Mouse (Mus musculus): ENCODE measurements around the gene Ccdc82. TPM values are rescaled to one million over a fixed set of nuclear protein-coding genes. Genes with fewer than 3 reads are reported as not detected.

Ccdc82 gene
- total and polyA plus RNA-seq, 3 experiments: 9.5 to 11.9 (median 11.3) TPM

DNA sequence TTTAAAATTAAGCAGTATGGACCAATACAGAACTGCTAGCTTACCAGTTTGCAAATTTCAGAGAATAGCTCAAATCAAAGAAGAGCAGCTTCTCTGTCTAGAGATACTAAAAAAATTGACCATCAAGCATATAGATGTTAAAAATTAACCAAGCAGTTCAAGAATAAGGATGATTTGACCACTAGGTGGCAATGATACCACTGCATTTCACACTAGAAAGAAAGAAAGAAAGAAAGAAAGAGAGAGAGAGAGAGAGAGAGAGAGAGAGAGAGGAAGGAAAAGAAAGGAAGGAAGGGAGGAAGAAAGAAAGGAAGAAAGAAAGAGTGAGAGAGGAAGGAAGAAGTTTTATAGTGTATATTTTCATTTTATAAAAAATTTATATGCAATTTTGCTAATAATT lies 4.4 kb upstream of the Ccdc82 start:
- no peak overlapping the region for H3K9ac ChIP-seq (ENCODE audit: insufficient read depth, low read depth)
- H3K4me1 ChIP-seq (ENCODE audit: control insufficient read depth in 1 of 2, insufficient read depth in 2 of 2): peaks cover 0 to 9% of the 10 kb centered on the region in 2 experiments; a peak in 1 of 4 replicates
- H3K27me3 ChIP-seq (replicated peaks): no peaks in the 10 kb centered on the region
- DNase-seq (ENCODE audit: extremely low read depth): peak; percentile 52
- H3K9me3 ChIP-seq (replicated peaks; ENCODE audit: low read length): no peaks in the 10 kb centered on the region
- no peak overlapping the region for H3K4me3 ChIP-seq (replicated peaks in 1 of 3; ENCODE audit: low read depth in 2 of 3, low read length in 2 of 3, poor library complexity in 1 of 3)
- in situ Hi-C loops (cut with MboI; ENCODE audit: low pct_ligation_motif_present, low pct_unique_long_range_greater_than_20kb, low sequenced_read_pairs): no loop called here
- dilution Hi-C loops (cut with MboI; ENCODE audit: extremely low pct_ligation_motif_present, extremely low pct_unique_long_range_greater_than_20kb, low sequenced_read_pairs): no loop called here
- peaks cover 13% of the 10 kb centered on the region for H3K79me2 ChIP-seq (replicated peaks; ENCODE audit: control insufficient read depth, extremely low read depth, insufficient read depth, poor library complexity, severe bottlenecking)
- no peak overlapping the region for H3K4me2 ChIP-seq (ENCODE audit: insufficient read depth, low read depth, poor library complexity, severe bottlenecking)
- TF ChIP-seq RAD21 (IDR thresholded peaks at IDR 0.05; ENCODE audit: low read depth, low read length) (peak; percentile 80), KAT2A (IDR thresholded peaks at IDR 0.05; ENCODE audit: insufficient replicate concordance, low read length) (no peak), ZC3H11A (IDR thresholded peaks at IDR 0.05; ENCODE audit: low read depth, low read length) (peak; percentile 56; the same call in 1 of the 2 replicates), MXI1 (IDR thresholded peaks at IDR 0.05; ENCODE audit: low read depth, low read length) (no peak), UBTF (IDR thresholded peaks at IDR 0.05; ENCODE audit: low read depth, low read length) (no peak), CTCF (conservative IDR thresholded peaks at IDR 0.05 in 1 of 2, IDR thresholded peaks at IDR 0.05 in 1 of 2; ENCODE audit: low read depth in 2 of 2, low read length in 2 of 2) (peak in 1 of 2 experiments; percentile 80; a peak in 2 of 4 replicates), SIN3A (IDR thresholded peaks at IDR 0.05; ENCODE audit: low read length) (no peak), SMC3 (IDR thresholded peaks at IDR 0.05; ENCODE audit: low read depth, low read length) (peak; percentile 80)
- no peaks in the 10 kb centered on the region for H3K36me3 ChIP-seq (replicated peaks in 1 of 2; ENCODE audit: control insufficient read depth in 1 of 2, insufficient read depth in 1 of 2, low read length in 1 of 2)
- H3K27ac ChIP-seq (ENCODE audit: insufficient read depth, low read depth): no peak overlapping the region

DNA sequence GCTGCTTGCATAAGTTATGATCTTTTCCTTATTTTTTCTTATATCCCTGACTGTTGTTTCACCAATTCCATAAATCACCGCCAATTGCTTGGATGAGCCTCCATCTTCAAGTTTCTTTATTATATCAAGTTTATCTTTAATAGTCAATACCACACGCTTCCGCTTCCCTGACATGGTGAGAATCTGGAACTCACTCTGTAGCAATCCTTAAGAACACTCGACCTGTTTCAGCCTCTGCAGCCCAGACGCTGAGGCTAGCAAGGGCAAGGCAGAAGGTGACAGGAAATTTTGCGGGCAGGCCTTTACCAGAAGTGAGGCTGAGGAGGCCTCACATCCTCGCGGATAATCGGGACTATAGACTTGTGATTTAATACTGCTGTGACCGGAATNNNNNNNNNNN lies 1.3 kb upstream of the Ccdc82 start, which contains the start of gene Jrkl:
Gene Jrkl, minus strand, starts transcription at position 349 of the 400 bp plus-strand sequence.
- H3K4me1 ChIP-seq (ENCODE audit: control insufficient read depth in 1 of 2, insufficient read depth in 2 of 2): peaks cover 0 to 11% of the 10 kb centered on the region in 2 experiments; a peak in 1 of 4 replicates
- peak within 1 kb of the TSS; percentile 69 for H3K27ac ChIP-seq (ENCODE audit: insufficient read depth, low read depth)
- peak; percentile 41 for DNase-seq (ENCODE audit: extremely low read depth)
- H3K4me2 ChIP-seq (ENCODE audit: insufficient read depth, low read depth, poor library complexity, severe bottlenecking): peak within 1 kb of the TSS; percentile 100
- H3K9me3 ChIP-seq (replicated peaks; ENCODE audit: low read length): no peaks in the 10 kb centered on the region
- H3K79me2 ChIP-seq (replicated peaks; ENCODE audit: control insufficient read depth, extremely low read depth, insufficient read depth, poor library complexity, severe bottlenecking): peaks cover 13% of the 10 kb centered on the region
- no peaks in the 10 kb centered on the region for H3K36me3 ChIP-seq (replicated peaks in 1 of 2; ENCODE audit: control insufficient read depth in 1 of 2, insufficient read depth in 1 of 2, low read length in 1 of 2)
- dilution Hi-C loops (cut with MboI; ENCODE audit: extremely low pct_ligation_motif_present, extremely low pct_unique_long_range_greater_than_20kb, low sequenced_read_pairs): no loop called here
- H3K27me3 ChIP-seq (replicated peaks): no peaks in the 10 kb centered on the region
- in situ Hi-C loops (cut with MboI; ENCODE audit: low pct_ligation_motif_present, low pct_unique_long_range_greater_than_20kb, low sequenced_read_pairs): no loop called here
- no peak for TF ChIP-seq MYC (IDR thresholded peaks at IDR 0.05; ENCODE audit: low read depth, low read length)
- no peak for TF ChIP-seq CHD2 (IDR thresholded peaks at IDR 0.05; ENCODE audit: low read length)
- 0 out of 2 replicates have a peak, but pooled peaks have one; percentile 48 for TF ChIP-seq MXI1 (IDR thresholded peaks at IDR 0.05; ENCODE audit: low read depth, low read length)
- TF ChIP-seq NELFE (IDR thresholded peaks at IDR 0.05; ENCODE audit: low read depth, low read length): no peak
- TF ChIP-seq HCFC1 (IDR thresholded peaks at IDR 0.05; ENCODE audit: low read depth, low read length): 0 out of 2 replicates have a peak, but pooled peaks have one; percentile 25
- no peak for TF ChIP-seq TCF12 (IDR thresholded peaks at IDR 0.05; ENCODE audit: low read depth, low read length)
- TF ChIP-seq ELF1 (IDR thresholded peaks at IDR 0.05; ENCODE audit: low read depth, low read length): no peak
- TF ChIP-seq MAFK (IDR thresholded peaks at IDR 0.05; ENCODE audit: insufficient replicate concordance, low read length): no peak
- TF ChIP-seq SIN3A (IDR thresholded peaks at IDR 0.05; ENCODE audit: low read length): peak; percentile 68; the same call in 1 of the 2 replicates
- peak within 1 kb of the TSS; percentile 54 to 95 (median 73) for H3K4me3 ChIP-seq (replicated peaks in 1 of 3; ENCODE audit: low read depth in 2 of 3, low read length in 2 of 3, poor library complexity in 1 of 3)
- peak within 1 kb of the TSS; percentile 95 for H3K9ac ChIP-seq (ENCODE audit: insufficient read depth, low read depth)
